Mouse (Mus musculus) forebrain, embryonic 15.5 days (tissue): ENCODE results near the gene Magi1. TPM values are rescaled to one million over a fixed set of nuclear protein-coding genes. Genes with fewer than 3 reads are reported as not detected.
"Not testable (repeated sequence)": the region's sequence is repeated elsewhere in the genome, so short reads cannot be mapped to it uniquely, and the experiment has no call there.

Experiments used
- ATAC-seq: fragments of 200-750 bp; cut with Nextera tagmentation; replicated peaks from 2 replicates; pipeline ENCODE4 v1.8.0; 2017; ENCODE audit warnings: mild to moderate bottlenecking, moderate TSS enrichment, moderate library complexity
- H3K27ac ChIP-seq: fragments of 300-500 bp; sonication (generic); replicated peaks from 2 replicates; pipeline ENCODE4 v1.5.1; 2015; ENCODE audit warnings: mild to moderate bottlenecking, inconsistent platforms
- H3K27me3 ChIP-seq: fragments of 300-500 bp; sonication (generic); 2 replicates; pipeline ENCODE4 v1.6.1; 2015; ENCODE audit warnings: inconsistent platforms
- H3K36me3 ChIP-seq: fragments of 300-500 bp; sonication (generic); 2 replicates; pipeline ENCODE4 v1.6.1; 2015; ENCODE audit warnings: mild to moderate bottlenecking, inconsistent platforms
- H3K4me1 ChIP-seq: fragments of 300-500 bp; sonication (generic); 2 replicates; pipeline ENCODE4 v1.6.1; 2015; ENCODE audit warnings: inconsistent platforms
- H3K4me2 ChIP-seq: fragments of 300-500 bp; sonication (generic); replicated peaks from 2 replicates; pipeline ENCODE4 v1.6.1; 2015; ENCODE audit warnings: mild to moderate bottlenecking, inconsistent platforms
- H3K4me3 ChIP-seq: fragments of 300-500 bp; sonication (generic); 2 replicates; pipeline ENCODE4 v1.5.1; 2015; ENCODE audit warnings: mild to moderate bottlenecking, inconsistent platforms
- H3K9ac ChIP-seq: fragments of 300-500 bp; sonication (generic); replicated peaks from 2 replicates; pipeline ENCODE4 v1.6.1; 2015; ENCODE audit warnings: mild to moderate bottlenecking, inconsistent platforms
- H3K9me3 ChIP-seq: fragments of 300-500 bp; sonication (generic); 2 replicates; pipeline ENCODE4 v1.6.1; 2016; ENCODE audit warnings: inconsistent platforms
- WGBS: fragments of 180-500 bp; shearing (Covaris S2); methylation state at CpG from one replicate; pipeline ENCODE4 v1.1.7; 2015; ENCODE audit warnings: mixed read lengths; 5-methylcytosine and 5-hydroxymethylcytosine counted together
- polyA plus RNA-seq: library from polyadenylated mRNA; unstranded; fragments of >200 nt; fragmentation: Nextera tagmentation; extraction: Ambion mirVana; gene quantifications from 2 replicates; pipeline ENCODE4 v1.2.1, GENCODE M21; 2015

Magi1 gene
- polyA plus RNA-seq, 1 experiment from 2014 or later = 36.7 TPM

DNA sequence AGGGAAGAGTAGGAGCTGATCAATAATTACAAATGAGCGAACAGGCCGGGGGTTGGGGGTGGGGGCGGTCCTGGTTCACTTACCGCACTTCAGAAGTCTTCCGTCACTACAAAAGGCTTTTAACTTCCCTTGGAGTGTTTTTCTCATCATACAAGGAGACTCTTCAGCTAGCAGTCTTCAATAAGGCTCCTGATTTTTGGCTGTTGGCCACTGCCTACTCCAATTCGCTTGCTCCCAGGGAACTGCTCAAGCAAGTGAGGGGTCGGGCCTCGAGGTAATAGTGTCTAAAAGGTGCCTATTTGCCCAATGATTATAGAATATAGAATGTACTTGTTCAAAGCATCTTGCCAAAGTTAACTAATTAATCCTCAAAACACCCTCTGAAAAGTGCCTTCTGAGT is 624.2 kb downstream of the Magi1 start:
- Histone ChIP-seq H3K27me3 (no peaks in the 10 kb centered on the region), H3K9ac (no peak overlapping the region), H3K4me3 (no peak overlapping the region), H3K36me3 (no peaks in the 10 kb centered on the region), H3K4me2 (no peak overlapping the region), H3K4me1 (no peaks in the 10 kb centered on the region), H3K9me3 (no peaks in the 10 kb centered on the region), H3K27ac (no peak overlapping the region)
- ATAC-seq = no peak
- WGBS = 39% methylated on average over 8 of the region's 8 CpGs

DNA sequence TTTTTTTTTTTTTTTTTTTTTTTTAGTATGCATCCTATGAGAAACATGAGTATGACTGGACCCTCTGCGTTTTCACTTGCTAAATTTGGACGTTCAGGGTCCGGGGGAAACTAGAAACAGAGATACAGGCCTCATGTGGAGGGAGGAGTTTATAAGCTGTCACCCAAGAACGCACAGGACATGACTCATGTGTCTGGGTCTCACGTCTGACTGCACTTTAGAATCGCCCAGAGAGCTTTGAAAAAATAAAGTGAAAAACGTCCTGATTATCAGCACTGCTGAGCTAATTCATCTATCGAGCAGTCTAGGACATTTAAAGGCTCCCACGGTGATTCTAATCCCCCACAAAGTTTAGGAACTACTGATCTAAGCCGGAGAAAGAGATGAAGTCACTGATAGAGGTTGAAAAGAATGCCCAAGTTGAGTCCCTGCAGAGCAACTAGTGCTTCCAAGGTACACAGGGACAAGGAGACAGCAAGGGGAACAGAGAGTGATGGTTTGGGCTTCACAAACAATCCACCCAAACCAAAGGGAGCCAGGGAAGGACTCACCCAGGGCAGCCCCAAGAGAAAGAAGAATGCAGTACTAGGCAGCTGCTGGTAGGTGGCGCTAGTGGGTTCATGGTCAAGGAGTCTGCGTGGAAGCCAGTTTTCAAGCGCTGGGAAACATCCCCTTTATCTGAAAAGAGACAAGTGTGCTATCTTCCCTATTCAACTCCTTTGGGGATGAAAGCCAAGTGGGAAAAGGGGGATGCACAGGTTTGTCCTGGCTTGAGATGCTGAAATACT is 626.3 kb downstream of the Magi1 start:
- Histone ChIP-seq H3K4me2 (no peak overlapping the region), H3K4me3 (no peak overlapping the region), H3K36me3 (no peaks in the 10 kb centered on the region), H3K9me3 (no peaks in the 10 kb centered on the region), H3K27me3 (no peaks in the 10 kb centered on the region), H3K4me1 (no peaks in the 10 kb centered on the region), H3K27ac (no peak overlapping the region), H3K9ac (no peak overlapping the region)
- 40% methylated on average over 13 of the region's 13 CpGs for WGBS
- ATAC-seq = no peak

DNA sequence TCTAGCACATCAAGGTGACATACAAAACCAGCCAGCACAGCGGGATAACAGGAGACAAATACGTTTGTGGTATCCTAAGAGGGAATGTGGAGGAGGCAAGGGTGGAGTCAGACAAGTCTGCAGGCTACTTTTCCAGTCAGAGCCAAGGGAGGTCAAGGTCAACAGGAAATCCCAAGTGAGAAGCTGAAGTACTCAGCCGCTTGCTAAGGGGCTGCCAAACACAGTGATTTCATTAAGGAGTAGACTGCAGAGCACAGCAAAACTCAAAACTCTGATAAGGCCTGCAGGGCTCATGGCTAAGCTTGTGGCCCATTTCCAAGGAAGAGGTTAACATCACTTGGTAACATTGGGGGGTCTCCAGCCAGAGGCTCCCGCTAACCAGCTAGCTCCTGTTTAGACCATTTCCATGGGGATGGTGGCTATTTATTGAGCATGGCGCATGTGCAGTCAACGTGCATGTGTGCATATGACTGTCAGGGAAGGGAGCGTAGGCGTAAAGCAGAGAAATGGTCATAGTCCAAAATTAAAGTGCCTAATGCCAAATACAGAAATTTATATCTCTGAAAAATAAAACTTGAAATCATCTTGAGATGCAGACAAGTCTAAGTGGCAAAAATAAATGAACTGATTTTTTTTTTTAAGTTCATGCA is 635.0 kb downstream of the Magi1 start:
- Histone ChIP-seq H3K4me3 (no peak overlapping the region), H3K4me1 (no peaks in the 10 kb centered on the region), H3K36me3 (no peaks in the 10 kb centered on the region), H3K27me3 (no peaks in the 10 kb centered on the region), H3K27ac (no peak overlapping the region), H3K4me2 (no peak overlapping the region), H3K9me3 (no peaks in the 10 kb centered on the region), H3K9ac (no peak overlapping the region)
- no peak for ATAC-seq
- WGBS = 81% methylated on average over 8 of the region's 8 CpGs

DNA sequence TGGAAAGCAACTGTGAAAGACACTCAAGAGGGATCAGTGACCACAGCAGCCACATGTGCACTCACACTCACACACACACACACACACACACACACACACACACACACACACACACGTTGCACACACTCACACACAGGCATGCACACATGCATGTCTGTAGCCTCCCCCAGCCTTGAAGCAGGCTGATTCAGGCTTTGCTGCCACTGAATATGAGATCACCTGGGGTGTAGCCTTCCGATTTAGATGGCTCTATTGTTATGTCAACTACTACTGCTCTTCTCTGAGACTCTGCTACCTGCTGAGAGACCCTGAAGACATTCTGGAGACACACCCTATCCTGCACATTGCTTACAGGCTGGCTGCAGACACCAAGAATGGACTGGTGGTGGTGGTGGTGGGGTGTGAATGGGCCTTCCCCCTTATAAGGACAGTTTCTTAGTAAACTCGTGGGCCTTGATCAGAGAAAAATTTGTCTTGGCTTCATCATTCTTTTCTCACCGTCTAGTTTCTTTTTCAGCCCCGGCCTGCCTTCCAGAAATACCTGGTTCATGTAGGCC is 653.9 kb downstream of the Magi1 start:
- H3K4me2 ChIP-seq, ATAC-seq, H3K9me3 ChIP-seq, H3K4me3 ChIP-seq, H3K27ac ChIP-seq, H3K27me3 ChIP-seq, H3K9ac ChIP-seq, H3K4me1 ChIP-seq, H3K36me3 ChIP-seq: not testable (repeated sequence)
- 74% methylated on average over 5 of the region's 5 CpGs for WGBS

DNA sequence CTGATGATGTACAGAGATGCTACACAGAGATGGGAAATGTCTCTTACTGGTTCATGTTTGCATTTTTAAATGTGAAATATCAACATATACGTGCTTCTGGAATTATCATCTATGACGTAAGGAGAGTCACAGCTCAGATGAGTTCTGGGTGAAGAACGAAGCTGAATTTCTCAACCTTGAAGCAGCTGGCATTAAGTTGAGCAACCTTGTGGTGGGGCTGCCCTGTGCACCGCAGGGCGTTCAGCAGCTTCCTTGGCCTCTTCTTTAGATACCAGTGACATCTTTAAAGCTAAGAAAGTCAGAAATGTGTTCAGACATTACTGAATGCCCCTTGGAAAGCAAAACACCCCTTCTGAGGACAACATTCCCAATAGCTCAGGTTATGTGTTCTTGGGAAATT is 656.5 kb downstream of the Magi1 start:
- WGBS = 92% methylated on average over 5 of the region's 5 CpGs
- Histone ChIP-seq H3K36me3 (no peaks in the 10 kb centered on the region), H3K4me2 (no peak overlapping the region), H3K9me3 (no peaks in the 10 kb centered on the region), H3K4me1 (no peaks in the 10 kb centered on the region), H3K27me3 (no peaks in the 10 kb centered on the region), H3K9ac (no peak overlapping the region), H3K27ac (no peak overlapping the region), H3K4me3 (no peak overlapping the region)
- no peak for ATAC-seq

Other genes with a start within 250 kb of the Magi1 start
- gene Slc25a26, start 216.4 kb upstream of the Magi1 start, polyA plus RNA-seq = 8.1 and 9.1 TPM in 2 replicates